Mouse (Mus musculus) adrenal gland, adult 18-20 months (tissue): ENCODE measurements around the gene Wipf3. TPM values are rescaled to one million over a fixed set of nuclear protein-coding genes. Genes with fewer than 3 reads are reported as not detected.

ENCODE experiments used
- DNase-seq, 2 experiments: peaks; one replicate each; pipeline ENCODE4 v3.0.0; 2021 to 2022; ENCODE audit warnings: low spot score in 2 of 2
- total RNA-seq, 2 experiments: library from RNA; stranded (reverse); gene quantifications; 1 replicate in 1 of 2; 2 replicates in 1 of 2; pipeline ENCODE4 v1.2.3; 2021

The Wipf3 gene
- total RNA-seq, 2 experiments from 2014 or later = 1.1 to 2.9 TPM

DNA sequence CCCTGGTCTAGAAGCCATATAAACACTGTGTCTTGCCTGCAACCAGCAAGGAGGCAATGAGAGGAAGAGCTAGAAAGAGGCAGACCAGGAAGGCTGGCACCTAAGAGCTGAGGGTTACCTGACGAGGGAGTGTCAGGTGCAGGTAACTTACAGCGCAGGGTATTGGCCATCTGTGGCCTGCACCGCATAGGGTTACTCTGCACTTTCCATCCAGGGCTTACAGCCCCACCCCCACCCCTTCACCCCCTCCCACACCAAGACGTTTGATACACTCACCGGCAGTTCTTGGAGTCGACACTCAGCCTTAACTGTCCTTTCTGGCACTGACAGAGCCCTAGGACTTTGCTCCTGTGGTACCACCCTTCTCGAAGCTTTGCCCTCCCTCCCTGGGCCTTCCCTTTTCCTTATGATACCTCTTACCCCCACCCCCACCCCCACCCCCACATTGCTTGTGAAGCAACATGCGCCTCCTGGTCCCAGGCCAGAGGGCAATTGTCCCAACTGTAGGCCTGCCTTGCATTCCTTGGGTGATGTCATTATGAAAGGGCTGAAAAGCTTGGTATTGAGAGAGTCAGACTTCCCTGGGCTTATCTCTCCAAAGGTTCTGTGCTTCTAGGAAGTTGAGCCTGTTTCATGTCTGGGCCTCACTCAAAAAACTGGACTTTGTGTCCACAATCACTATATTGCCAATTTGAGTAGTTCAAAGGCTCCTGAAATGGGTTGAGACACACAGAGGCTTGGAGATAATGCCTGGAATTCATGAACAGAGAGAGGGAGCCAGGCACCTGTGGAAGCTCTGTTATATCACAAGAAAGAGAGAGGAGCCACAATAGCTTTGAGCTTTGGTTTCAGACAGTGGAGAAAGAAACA is 43.7 kb downstream of the Wipf3 start:
- DNase-seq = no peak

DNA sequence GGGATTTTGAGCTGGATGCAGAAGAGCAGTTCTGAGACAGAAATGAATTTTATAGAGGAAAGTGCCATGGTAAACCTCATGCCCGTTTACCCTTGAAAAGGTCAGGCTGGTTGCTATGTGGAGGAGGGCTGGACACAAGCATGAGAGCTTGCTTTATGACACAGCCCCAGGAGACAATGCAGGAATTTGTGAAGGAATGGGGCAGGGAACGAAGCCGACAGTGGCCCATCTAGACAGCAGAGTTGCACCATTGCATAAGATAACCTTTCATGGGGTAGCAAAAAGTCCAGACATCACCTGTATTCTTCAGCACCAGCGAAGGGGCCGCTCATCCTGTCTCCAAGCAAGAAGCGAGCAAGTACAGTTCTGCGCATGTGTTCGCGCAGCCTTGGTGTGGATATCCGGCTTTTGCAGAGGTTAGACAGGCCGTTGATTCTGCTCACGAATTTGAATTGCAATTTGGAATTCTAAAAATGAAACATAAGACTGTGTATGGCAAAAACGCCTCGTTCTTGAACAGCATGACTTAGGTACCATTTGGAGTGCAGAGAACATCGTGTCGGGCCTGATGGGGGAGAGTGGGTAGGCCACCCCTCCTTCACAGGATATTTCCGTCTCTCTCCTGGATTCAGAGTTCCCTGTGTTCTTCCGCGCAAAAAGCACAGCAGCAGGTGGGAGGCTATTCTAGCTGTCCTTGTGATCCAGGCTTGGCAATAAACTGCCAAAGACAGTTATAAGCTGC is 46.7 kb downstream of the Wipf3 start:
- no peak for DNase-seq

DNA sequence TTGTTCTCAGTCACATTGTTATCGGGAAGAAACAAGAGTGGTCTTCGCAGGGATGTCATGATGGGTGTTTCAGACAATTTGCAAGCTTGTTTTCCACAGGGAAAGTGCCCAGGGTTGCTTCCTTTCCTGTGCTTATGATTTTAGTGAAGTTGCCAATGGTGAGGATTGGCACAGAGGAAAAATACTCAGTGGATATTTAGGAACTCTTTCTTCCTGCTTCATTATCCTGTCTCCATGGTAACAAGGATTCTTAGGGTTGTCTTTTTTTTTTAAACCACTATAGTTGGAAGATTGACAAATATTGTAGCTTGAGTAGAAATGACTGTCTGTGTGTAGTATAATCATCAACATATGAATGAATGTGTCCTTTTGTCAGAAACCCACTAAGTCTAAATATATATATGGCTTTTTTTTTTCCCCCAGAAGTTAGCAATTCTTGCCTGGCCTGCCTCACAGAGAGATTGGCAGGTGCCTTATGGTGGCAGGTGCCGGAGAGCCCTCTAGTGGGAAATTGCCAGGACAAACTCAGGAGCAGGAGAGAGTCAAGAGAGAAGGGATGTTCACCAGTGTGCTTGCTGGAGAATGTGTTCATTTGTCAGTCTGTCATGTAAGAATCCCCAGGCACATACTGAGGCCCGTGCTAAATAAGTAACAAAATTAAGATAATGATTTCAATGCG is 49.4 kb downstream of the Wipf3 start:
- no peak for DNase-seq

DNA sequence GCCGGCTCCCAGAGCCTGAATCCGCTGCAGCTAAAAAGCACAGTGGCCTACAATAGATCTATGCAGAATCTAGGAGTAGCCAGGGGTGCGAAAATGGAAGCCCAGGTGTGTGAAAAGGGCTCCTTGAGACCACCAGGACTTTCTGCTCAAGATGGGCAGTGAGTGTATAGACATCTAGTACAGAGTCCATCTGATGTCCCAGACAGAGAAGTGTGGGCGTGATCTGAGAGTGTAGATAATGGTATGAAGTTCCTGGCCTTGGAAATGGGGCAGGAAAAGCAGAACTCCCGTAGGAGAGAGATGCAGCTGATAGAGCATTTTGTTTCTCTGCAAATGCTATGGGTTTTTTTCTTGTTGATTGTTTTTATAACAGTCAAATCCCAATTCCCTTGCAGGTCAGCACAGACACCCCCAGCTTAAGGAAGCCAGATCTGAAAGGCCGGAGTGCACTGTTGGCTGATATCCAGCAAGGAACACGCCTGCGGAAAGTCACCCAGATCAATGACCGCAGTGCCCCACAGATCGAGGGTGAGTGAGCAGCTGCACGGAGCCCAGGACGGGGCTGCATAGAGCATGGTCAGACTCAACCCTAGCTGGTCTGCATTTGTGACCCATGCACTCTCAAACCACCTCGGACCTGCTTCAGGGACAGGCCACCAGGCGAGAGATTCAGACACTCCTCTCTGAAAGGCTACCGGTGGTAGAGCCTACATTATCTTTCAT is 52.1 kb downstream of the Wipf3 start:
- no peak for DNase-seq

DNA sequence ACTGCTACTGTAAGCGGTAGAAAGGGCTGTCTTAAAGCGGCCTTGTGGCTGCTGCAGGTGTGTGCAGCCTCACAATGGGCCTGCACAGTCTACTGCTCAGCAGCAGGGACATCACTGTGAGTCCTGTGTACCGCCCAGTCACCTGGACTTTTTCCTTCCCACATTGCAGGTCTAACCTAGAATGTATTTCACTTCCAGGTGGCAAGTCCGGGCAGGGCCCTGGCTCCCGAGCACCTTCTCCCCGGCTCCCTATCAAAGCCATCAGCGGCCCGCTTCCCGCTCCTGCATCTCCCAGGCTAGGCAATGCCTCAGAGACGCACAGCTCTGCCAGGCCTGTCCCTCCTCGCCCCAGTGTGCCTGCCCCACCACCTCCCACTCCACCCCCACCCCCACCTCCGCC is 55.6 kb downstream of the Wipf3 start:
- DNase-seq = no peak

DNA sequence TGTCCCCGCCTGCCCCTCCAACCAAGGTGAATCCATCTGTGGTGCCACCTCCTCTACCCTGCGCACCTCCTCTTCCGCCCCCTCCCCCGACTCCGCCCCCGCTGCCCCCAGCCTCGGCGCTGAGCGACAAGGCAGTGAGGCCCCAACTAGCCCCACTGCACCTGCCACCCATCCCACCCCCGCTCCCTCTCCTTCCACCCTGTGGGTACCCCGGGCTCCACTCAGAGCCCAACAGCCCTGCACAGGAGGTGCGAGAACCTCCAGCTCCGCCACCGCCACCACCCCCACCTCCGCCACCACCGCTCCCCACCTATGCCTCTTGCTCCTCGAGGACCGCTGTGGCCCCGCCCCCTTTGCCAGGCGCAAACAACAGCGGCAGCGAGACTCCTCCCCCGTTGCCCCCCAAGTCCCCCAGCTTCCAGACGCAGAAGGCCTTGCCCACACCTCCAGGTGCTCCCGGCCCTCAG is 56.1 kb downstream of the Wipf3 start:
- no peak for DNase-seq

DNA sequence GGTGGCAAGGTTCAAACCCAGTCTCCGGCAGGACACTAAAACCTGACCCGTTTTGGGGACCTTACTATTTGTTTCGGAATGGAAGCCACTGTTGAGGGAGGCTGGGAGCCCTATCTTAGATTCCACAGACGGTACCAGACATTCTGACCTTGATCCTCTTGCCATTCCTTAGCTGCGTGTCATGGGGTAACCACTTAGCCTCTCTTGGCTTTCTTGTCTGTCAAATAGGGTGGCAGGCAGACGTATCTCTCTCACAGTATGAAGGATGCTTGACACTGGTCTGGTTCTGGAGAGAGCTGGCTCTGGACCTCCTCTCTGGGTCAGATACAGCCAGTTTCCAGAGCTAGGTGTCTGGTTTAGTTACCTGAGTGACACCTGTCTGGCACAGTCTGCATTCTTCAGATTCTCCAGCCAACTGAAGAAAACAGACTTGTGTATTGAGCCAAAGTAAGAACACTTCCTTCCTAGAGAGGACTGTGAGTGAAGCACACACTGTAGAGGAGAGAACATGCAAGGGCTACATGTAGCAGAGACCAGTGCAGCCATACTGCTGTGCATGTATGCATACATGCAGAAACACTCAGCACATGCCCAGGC is 56.7 kb downstream of the Wipf3 start:
- no peak for DNase-seq

DNA sequence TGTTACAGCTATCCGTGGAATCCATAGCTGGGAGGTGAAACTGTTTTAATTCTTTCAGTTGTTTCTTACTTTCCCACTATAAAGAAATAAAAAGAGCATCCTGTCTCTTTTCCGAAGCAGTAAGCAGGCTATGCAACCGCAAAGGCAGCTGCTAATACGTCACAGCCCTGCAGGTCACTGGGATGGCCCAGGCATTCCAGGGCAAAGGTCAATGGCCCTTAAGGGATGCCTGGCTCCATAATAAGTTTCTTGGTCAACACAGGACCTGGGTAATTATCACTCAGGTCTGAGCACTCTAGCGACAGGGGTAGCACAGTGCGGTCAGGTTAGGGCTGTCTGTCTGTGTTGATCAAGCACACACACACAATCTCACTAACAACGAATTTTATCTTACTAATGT is 61.7 kb downstream of the Wipf3 start:
- no peak for DNase-seq

DNA sequence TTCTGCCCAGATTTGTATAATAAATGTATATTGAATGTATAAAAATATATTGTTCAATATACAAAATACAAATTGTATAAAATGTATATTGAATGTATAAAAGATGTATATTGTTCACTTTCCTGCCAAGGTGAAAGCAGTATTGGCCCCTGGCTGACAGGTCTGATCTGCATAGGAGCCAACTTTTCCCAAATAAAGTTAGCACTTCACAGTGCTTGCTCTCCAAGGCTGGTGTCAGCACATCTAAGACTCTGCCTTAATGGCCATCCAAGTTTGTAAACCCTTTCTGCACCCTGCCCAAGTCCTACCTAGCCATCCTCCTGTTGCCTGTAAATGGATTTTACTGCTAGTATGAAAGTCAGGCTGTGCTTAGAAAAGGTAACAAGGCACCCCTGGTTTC is 64.7 kb downstream of the Wipf3 start:
- no peak for DNase-seq

DNA sequence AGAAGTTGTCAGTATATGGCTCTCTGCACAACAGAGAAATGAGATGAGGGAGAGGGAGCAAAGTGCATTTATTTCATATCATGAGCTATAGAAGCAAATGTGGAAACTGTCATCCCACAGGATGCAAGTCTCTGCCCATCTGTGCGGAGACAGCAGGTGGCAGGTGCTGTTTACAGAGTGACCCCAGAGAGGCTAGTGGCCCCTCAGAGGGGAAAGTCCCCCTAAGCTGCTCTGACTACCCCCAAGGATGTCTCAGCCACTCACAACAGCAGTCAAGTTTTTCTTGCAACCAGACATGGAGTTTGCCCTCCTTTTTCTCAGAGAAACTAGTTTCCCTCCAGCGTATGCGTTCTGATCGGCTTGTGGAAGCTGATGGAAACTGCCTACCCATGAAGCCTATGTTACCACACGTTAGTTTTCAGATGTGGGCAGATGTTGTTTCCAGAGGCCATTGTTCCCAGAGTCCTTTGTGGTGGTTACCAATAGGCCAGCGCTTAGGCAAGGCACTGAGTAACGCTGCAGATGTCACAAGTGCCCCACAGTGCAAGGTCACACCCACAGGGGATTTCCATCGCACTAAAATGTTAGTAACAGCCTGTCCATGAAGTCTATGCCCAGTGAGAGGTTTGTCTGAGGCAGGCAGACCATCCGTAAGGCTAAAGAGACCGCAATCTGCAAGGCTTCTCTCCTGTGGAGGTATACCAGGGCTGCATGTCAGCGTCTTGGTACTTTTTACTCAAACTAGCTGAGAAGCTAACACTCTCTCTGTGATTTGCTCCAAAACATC is 65.4 kb downstream of the Wipf3 start:
- DNase-seq = peak in 1 of 2 experiments; percentile 31

DNA sequence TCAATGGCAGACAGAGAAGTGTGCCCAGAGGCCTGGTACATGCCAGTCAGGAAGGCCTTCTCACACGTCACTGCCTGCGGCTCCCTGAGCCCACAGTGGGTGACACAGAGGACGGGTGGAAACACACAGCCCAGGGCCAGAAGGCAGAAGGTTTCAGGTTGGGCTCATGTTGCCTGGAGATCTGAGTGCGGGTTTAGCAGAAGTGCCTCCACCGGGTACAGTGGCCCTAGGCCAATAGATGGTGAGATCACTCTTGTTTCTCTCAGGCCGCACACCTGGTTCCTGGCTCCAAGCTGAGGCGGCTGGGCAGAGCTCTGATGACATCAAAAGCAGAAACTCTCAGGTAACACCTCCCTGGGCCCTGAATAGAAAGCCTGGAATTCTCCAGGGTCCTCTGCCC is 66.8 kb downstream of the Wipf3 start:
- no peak for DNase-seq

DNA sequence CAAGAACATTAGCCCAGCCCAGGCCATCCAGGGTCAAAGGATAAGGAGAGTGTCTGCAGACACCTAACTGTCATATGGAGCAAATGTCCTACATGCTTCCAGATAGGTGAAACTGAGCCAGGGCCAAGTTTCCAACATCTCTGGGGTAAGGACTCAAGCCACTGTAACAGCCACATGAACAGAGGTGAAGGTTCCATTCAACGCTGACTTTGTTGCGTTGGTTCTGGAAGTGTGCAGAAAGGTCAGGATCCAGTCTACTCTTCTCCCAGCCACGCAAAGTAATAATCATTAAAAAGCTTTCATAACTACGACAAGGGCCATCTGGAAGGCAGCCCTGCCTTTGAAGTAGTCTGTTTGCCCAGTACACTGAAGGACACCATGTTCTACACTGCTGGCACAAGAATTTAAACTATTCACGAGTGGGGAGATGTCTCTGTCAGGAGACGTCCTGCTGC is 73.3 kb downstream of the Wipf3 start:
- no peak for DNase-seq

DNA sequence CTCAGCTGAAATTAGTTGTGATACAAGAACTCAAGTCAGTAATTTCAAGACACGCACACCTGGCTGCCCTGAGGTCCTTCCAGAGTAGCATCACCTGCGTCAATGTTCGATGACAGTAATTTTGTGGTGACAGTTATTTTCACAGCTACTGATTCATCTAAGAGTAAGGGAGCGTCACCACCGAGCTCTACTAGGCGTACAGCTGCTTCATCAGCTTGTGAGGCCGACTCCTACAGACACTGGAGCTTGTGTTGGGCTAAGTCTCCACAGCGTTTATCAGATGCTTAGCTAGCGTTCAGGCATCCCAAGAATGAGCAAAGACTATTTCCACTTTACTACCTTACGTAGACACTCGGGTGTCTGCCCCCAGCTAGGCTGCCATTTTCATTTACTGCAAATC is 76.9 kb downstream of the Wipf3 start:
- no peak for DNase-seq

DNA sequence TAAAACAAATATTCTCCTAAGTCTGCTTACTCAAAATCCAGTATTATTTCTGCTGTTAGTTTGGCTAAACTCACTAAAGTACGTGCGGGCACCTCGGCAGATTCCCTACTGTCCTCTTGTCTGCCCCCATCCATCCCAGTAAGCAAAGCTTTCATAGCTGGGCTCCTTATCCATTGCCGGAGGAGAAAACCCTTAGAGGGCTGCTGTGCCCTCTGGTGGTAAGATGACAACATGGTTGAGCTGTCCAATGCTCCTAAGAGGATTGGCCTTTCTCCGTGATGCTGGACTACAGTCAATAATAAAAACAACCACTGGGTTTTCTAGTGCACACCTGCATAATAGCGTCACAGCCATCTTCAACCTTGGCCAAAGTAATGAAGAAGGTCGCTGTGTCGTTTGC is 77.6 kb downstream of the Wipf3 start:
- DNase-seq = no peak

DNA sequence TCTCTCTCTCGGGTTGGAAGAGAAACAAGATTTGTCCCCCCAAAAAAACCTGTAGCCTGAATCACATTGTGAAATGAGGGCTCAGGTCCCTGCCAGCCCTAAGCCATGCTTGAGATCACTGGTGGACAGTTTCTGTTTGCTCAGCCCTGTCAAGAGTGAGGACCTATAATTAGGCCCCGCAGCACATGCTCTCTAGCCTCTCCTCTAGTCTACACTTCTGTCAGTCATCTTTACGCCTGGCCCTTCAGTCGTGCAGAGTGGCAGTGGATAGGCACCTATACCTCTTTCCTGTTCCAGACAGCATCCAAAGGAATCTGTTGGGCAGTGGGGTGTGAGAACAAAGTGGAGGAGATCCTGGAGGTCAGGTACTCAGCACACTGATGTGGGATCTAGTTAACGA is 78.4 kb downstream of the Wipf3 start:
- no peak for DNase-seq

DNA sequence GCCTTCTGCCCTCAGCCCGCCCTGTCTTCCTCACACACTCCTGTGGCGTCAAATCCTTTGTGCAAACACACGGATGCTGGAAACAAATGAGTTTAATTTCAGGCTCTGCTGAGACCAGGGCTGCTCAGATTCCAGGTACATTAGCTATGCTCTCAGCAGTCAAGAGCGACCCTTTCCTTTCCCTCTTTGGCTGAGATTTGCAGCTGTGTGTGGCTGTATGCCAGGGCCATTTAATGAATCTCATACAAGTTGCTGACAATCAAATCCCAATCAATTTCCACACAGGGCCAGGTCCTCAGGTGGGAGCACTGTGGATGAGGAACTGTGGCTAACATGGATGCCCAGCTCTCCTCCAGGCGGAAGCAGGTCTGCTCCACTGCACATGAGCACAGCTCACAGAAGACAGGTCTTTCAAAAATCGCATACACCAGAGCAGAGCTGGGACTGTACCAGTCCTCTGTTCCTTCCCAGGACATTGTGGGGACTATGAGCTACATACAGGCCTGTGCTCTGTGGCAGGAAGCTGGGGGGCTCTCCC is 78.9 kb downstream of the Wipf3 start:
- no peak for DNase-seq

DNA sequence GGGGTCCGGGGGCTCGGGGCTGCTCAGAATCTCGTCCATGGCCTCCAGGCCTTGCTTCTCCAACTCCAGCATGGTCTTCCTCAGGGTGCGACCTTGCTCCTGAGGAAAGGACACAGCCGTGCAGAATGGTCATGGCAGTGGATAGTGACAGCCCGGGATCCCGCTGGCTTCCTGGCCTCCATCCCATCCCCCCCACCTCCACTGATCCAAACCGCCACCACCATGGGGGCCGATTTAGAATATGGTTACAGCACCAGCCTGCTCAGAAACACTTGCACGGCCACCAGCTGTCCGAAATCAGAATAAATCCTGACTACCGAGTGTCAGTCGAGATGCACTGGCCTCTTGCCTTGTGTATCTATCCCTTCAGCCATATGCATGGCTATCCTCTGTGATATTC is 79.9 kb downstream of the Wipf3 start:
- DNase-seq = no peak

DNA sequence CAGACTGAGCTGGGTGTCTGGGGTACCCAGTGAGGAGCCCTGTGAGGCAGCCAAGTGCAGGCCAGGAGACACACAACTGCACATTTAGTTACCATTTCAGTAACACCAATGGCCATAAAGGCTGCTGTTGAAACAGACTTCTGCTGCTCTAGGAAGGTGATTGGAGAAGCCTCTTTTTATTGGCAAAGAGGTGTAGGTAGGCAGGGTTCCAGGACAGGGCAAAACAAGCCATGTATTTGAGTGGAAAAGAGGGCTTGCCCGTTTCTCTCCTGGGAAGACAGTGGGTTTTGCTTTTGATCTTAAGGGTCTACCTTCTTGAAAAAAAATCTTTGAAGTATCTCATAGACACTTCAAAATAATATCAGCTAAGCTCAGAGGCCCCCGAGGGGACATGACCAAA is 82.9 kb downstream of the Wipf3 start:
- DNase-seq = no peak

DNA sequence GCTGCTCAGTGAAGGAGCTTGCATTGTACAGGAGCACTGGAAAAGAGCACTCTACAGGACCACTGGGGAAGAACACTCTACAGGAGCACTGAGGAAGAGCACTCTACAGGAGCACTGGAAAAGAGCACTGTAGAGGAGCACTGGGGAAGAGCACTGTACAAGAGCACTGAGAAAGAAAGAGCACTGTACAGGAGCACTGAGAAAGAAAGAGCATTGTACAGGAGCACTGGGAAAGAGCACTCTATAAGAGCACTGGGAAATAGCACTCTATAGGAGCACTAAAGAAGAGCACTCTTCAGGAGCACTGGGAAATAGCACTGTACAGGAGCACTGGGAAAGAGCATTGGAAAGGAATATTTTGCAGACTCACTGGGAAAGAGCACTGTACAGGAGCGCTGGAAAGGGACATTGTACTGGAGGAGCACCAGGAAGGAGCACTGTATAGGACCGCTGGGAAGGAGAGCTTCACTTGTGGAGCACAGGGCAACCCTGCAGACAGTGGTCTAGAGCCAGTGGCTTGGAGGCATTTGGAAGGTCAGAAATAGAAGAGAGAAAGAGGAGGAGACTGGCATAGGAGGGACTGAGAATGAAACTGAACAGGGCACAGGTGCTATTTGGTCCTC is 87.2 kb downstream of the Wipf3 start:
- DNase-seq = no peak
